Mouse (Mus musculus): ENCODE results near the gene Ifit1. TPM values are rescaled to one million over a fixed set of nuclear protein-coding genes. Genes with fewer than 3 reads are reported as not detected.
"Not testable (repeated sequence)": the region's sequence is repeated elsewhere in the genome, so short reads cannot be mapped to it uniquely, and the experiment has no call there.

The Ifit1 gene
- polyA plus RNA-seq (2016; fragmentation: Nextera tagmentation; extraction: Ambion mirVana) = 0.17 and 0.41 TPM in 2 replicates

DNA sequence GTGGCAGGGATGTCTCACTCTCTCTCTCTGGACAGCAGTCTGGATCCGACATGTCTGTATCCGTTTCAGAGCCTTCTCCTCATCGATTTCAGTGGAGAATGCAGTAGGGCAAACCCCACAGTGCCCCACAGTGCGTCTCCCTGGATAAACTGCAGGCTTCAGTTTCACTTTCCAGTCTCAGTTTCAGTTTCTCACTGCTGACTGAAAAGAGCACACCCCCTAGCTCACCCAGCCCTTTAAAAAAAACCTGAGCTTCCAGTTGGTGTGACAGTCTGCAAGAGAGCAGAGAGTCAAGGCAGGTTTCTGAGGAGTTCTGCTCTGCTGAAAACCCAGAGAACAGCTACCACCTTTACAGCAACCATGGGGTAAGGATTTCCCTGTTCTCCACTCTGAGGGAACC lies at the start of gene Ifit1, which contains the start of gene Ifit1bl2:
Gene Ifit1, plus strand, starts transcription at position 249 of the 400 bp plus-strand sequence.
Gene Ifit1bl2, minus strand, starts transcription at position 121 of the 400 bp plus-strand sequence.
- Histone ChIP-seq H3K4me1 (peaks cover 2% of the 10 kb centered on the region; the same call in 1 of the 2 replicates), H3K4me3 (no peak within 1 kb of the TSS), H3K9ac (no peak within 1 kb of the TSS; the same call in 1 of the 2 replicates), H3K36me3 (no peaks in the 10 kb centered on the region), H3K4me2 (replicated peaks) (no peak within 1 kb of the TSS), H3K27me3 (no peaks in the 10 kb centered on the region), H3K27ac (no peak within 1 kb of the TSS), H3K9me3 (replicated peaks) (no peaks in the 10 kb centered on the region)
- WGBS = 58% methylated on average over 4 of the region's 4 CpGs
- ATAC-seq (ENCODE audit: low FRiP score) = no peak

- no peaks in the 10 kb centered on the region for H3K27me3 ChIP-seq
- ATAC-seq (ENCODE audit: low FRiP score) = no peak
- no peaks in the 10 kb centered on the region for H3K9me3 ChIP-seq (replicated peaks)
- H3K4me2 ChIP-seq (replicated peaks) = no peak overlapping the region
- no peak overlapping the region for H3K27ac ChIP-seq
- no peak overlapping the region for H3K4me3 ChIP-seq
- WGBS = 91% methylated on average over 2 of the region's 2 CpGs
- H3K9ac ChIP-seq = no peak overlapping the region
- H3K4me1 ChIP-seq = no peaks in the 10 kb centered on the region
- no peaks in the 10 kb centered on the region for H3K36me3 ChIP-seq
These were observed 47.2 kb upstream of the Ifit1 start for GRCm38 (mm10) chr19:34593456-34593855.

GRCm38 (mm10) chr19:34594523-34594922 lies 46.1 kb upstream of the Ifit1 start:
- H3K27ac ChIP-seq; H3K9ac ChIP-seq; H3K4me1 ChIP-seq; H3K27me3 ChIP-seq; H3K4me3 ChIP-seq; ATAC-seq (ENCODE audit: low FRiP score); H3K4me2 ChIP-seq (replicated peaks); H3K9me3 ChIP-seq (replicated peaks); H3K36me3 ChIP-seq: not testable (repeated sequence)
- 88% methylated on average over 3 of the region's 3 CpGs for WGBS

- Histone ChIP-seq H3K9me3 (replicated peaks) (0 out of 2 replicates have a peak, but pooled peaks cover 2% of the 10 kb centered on the region), H3K27ac (no peak overlapping the region), H3K4me2 (replicated peaks) (no peak overlapping the region), H3K36me3 (no peaks in the 10 kb centered on the region), H3K4me1 (no peaks in the 10 kb centered on the region), H3K27me3 (no peaks in the 10 kb centered on the region), H3K9ac (no peak overlapping the region), H3K4me3 (no peak overlapping the region)
- ATAC-seq (ENCODE audit: low FRiP score) = no peak
These were observed 43.9 kb upstream of the Ifit1 start for GRCm38 (mm10) chr19:34596811-34597210.

GRCm38 (mm10) chr19:34598341-34598740 lies 42.3 kb upstream of the Ifit1 start:
- Histone ChIP-seq H3K9me3 (replicated peaks) (0 out of 2 replicates have a peak, but pooled peaks cover 2% of the 10 kb centered on the region), H3K9ac (no peak overlapping the region), H3K27me3 (no peaks in the 10 kb centered on the region), H3K36me3 (no peaks in the 10 kb centered on the region), H3K4me2 (replicated peaks) (no peak overlapping the region), H3K4me1 (no peaks in the 10 kb centered on the region), H3K4me3 (no peak overlapping the region), H3K27ac (no peak overlapping the region)
- 94% methylated on average over 2 of the region's 2 CpGs for WGBS
- ATAC-seq (ENCODE audit: low FRiP score) = no peak

DNA sequence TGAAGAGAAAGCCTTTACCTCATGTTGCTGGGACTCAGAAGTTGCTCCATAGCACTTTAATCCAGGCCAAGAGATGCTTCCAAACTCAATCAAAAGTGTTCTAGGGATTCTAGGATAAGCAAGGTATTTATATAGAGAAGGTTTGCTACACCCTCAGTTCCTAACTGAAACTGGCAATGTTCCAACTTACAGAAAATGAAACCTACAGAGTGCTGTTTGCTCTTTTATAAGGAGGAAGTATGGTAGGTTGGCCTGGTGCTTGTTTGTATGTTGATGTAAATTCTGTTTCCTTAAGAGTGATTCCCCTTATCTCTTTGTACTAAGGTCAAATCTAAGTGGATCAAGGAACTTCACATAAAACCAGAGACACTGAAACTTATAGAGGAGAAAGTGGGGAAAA lies 41.4 kb upstream of the Ifit1 start:
- H3K27ac ChIP-seq; ATAC-seq (ENCODE audit: low FRiP score); H3K27me3 ChIP-seq; H3K4me1 ChIP-seq; H3K9me3 ChIP-seq (replicated peaks); H3K4me2 ChIP-seq (replicated peaks); H3K36me3 ChIP-seq; H3K9ac ChIP-seq; H3K4me3 ChIP-seq: not testable (repeated sequence)

DNA sequence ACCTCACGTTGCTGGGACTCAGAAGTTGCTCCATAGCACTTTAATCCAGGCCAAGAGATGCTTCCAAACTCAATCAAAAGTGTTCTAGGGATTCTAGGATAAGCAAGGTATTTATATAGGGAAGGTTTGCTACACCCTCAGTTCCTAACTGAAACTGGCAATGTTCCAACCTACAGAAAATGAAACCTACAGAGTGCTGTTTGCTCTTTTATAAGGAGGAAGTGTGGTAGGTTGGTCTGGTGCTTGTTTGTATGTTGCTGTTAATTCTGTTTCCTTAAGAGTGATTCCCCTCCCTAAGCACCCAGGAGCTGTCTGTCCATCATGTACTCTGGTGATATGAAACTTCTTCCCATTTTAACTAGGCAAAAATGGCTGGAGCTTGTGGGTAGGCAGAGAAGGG lies 38.8 kb upstream of the Ifit1 start, which contains the start of gene Ifit1bl1:
Gene Ifit1bl1, minus strand, starts transcription at position 69 of the 400 bp plus-strand sequence.
- 30% methylated on average over 1 of the region's 1 CpGs for WGBS
- H3K9me3 ChIP-seq (replicated peaks); H3K27ac ChIP-seq; H3K4me2 ChIP-seq (replicated peaks); H3K27me3 ChIP-seq; H3K36me3 ChIP-seq; H3K4me1 ChIP-seq; ATAC-seq (ENCODE audit: low FRiP score); H3K9ac ChIP-seq; H3K4me3 ChIP-seq: not testable (repeated sequence)

DNA sequence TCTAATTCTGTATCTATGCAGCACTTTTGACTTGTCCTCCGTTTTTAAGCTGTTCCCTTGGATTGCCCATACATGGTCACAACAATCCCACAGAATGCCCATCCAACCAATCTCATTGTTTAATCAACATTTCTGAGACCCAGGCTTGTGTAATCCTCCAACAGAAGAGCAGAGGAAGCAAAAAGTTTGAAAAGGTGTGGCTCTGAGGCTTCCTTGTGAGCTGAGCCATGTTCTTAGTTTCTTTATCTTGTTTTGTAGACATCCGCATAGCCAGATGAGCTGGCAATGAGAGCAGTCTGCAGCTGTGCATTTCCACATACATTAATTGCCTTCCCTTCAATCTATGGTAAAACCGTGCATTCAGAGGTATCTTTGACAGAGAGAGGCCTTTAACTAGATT lies 35.2 kb upstream of the Ifit1 start:
- H3K4me1 ChIP-seq = no peaks in the 10 kb centered on the region
- no peak overlapping the region for H3K4me2 ChIP-seq (replicated peaks)
- H3K36me3 ChIP-seq = no peaks in the 10 kb centered on the region
- ATAC-seq (ENCODE audit: low FRiP score) = no peak
- 88% methylated on average over 3 of the region's 3 CpGs for WGBS
- no peak overlapping the region for H3K9ac ChIP-seq
- no peak overlapping the region for H3K27ac ChIP-seq
- no peak overlapping the region for H3K4me3 ChIP-seq
- no peaks in the 10 kb centered on the region for H3K27me3 ChIP-seq
- H3K9me3 ChIP-seq (replicated peaks) = 0 out of 2 replicates have a peak, but pooled peaks cover 2% of the 10 kb centered on the region

DNA sequence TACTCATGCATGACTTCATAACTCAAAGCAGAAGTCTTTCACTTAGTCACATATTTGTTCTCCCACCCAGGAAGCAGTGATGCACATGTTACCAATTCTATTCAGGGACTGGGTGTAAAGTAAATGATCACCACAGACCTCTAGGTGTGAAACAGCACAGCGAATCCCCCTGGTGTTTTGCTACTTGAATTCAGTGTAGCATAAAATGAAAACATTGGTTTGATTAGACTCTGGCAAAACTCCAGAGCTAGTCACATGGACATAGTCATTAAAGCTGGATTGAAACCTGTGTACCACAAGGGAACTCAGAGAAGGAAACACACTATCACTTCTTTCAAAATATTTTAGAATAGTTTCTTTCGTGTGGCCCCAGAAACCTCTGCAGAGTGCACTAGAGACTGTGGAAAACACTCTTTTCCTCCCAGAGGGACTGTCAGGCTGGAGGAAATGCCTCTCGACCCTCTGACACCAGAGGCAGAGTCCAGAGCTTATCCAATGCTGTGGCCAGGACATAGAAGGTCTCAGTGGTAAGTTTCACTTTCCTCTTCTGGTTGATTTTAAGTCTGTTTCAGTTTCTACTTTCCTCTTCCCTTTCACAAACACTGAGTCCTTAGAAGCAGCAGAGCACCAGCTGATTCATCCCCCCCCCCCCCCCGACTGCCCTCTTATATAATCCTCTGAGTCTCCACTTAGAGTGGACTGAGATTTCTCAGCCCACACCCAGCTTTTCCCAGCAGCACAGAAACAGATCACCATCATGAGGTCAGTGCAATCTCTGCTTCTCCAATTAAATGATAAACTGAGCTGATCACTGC lies 33.2 kb upstream of the Ifit1 start, which contains the start of gene Ifit3b:
Gene Ifit3b, plus strand, starts transcription at position 734 of the 815 bp plus-strand sequence.
- ATAC-seq (ENCODE audit: low FRiP score) = not testable (repeated sequence)
- WGBS = 55% methylated on average over 4 of the region's 4 CpGs

DNA sequence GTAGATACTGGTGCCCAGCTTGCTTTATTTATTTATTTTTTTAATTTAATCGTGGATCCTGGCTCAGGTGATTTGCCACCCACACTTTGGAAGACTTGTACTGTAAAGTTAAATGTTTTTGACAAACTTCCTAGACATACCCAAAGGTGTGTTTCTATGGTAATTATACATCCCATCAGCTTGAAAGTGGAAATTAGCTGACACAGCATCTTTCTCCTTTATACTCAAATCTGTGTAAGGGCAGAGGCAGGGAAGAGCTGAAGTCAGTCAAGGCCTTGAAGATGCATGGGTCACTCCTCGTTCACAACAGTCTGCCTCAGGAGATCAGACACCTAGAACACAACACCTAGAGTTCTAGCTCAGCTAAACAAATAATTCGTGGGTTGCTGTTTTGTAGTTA lies 30.6 kb upstream of the Ifit1 start:
- H3K4me3 ChIP-seq; H3K9ac ChIP-seq; H3K4me1 ChIP-seq; H3K27ac ChIP-seq; H3K36me3 ChIP-seq; ATAC-seq (ENCODE audit: low FRiP score); H3K4me2 ChIP-seq (replicated peaks); H3K9me3 ChIP-seq (replicated peaks); H3K27me3 ChIP-seq: not testable (repeated sequence)
- WGBS = 80% methylated on average over 3 of the region's 3 CpGs

More for the DNA sequence above, 33.2 kb upstream of the Ifit1 start, which contains the start of gene Ifit3b:
- H3K4me1 ChIP-seq; H3K36me3 ChIP-seq; H3K9ac ChIP-seq; H3K27me3 ChIP-seq; H3K27ac ChIP-seq; H3K4me2 ChIP-seq (replicated peaks); H3K9me3 ChIP-seq (replicated peaks); H3K4me3 ChIP-seq: not testable (repeated sequence)

GRCm38 (mm10) chr19:34612243-34613001 lies 28.2 kb upstream of the Ifit1 start:
- not testable (repeated sequence) for H3K36me3 ChIP-seq; H3K4me1 ChIP-seq; H3K27me3 ChIP-seq; H3K4me2 ChIP-seq (replicated peaks); H3K4me3 ChIP-seq; ATAC-seq (ENCODE audit: low FRiP score); H3K9ac ChIP-seq; H3K9me3 ChIP-seq (replicated peaks); H3K27ac ChIP-seq
- WGBS = 85% methylated on average over 5 of the region's 11 CpGs

GRCm38 (mm10) chr19:34620871-34621270 lies 19.8 kb upstream of the Ifit1 start:
- no peaks in the 10 kb centered on the region for H3K4me1 ChIP-seq
- no peak for ATAC-seq (ENCODE audit: low FRiP score)
- no peak overlapping the region for H3K9ac ChIP-seq
- H3K27me3 ChIP-seq = no peaks in the 10 kb centered on the region
- H3K27ac ChIP-seq = no peak overlapping the region
- no peaks in the 10 kb centered on the region for H3K9me3 ChIP-seq (replicated peaks)
- 94% methylated on average over 5 of the region's 5 CpGs for WGBS
- H3K4me3 ChIP-seq = no peak overlapping the region
- no peaks in the 10 kb centered on the region for H3K36me3 ChIP-seq
- H3K4me2 ChIP-seq (replicated peaks) = no peak overlapping the region
